Mouse (Mus musculus): ENCODE measurements around the gene Angpt4. TPM values are rescaled to one million over a fixed set of nuclear protein-coding genes. Genes with fewer than 3 reads are reported as not detected.

Angpt4 gene
- polyA plus RNA-seq, 1 experiment: 0.10 TPM

GRCm38 (mm10) chr2:151967792-151968191 is 56.8 kb downstream of the Angpt4 start:
- Histone ChIP-seq H3K4me1 (ENCODE audit: control insufficient read depth, insufficient read depth, low read length) (no peaks in the 10 kb centered on the region), H3K4me3 (ENCODE audit: insufficient read depth, low read length) (no peak overlapping the region), H3K27ac (ENCODE audit: insufficient read depth, low read length) (no peak overlapping the region)
- TF ChIP-seq POLR2A (IDR thresholded peaks at IDR 0.05; ENCODE audit: extremely low read depth, insufficient read depth, low read length) (no peak), CTCF (IDR thresholded peaks at IDR 0.05; ENCODE audit: extremely low read depth, insufficient read depth, low read length) (no peak)

- H3K4me3 ChIP-seq (ENCODE audit: insufficient read depth, low read length): no peak overlapping the region
- no peaks in the 10 kb centered on the region for H3K4me1 ChIP-seq (ENCODE audit: control insufficient read depth, insufficient read depth, low read length)
- no peak for TF ChIP-seq POLR2A (IDR thresholded peaks at IDR 0.05; ENCODE audit: extremely low read depth, insufficient read depth, low read length)
- TF ChIP-seq CTCF (IDR thresholded peaks at IDR 0.05; ENCODE audit: extremely low read depth, insufficient read depth, low read length): no peak
- no peak overlapping the region for H3K27ac ChIP-seq (ENCODE audit: insufficient read depth, low read length)
Measured at GRCm38 (mm10) chr2:151968451-151968850, 57.4 kb downstream of the Angpt4 start.

GRCm38 (mm10) chr2:151968986-151969385 is 58.0 kb downstream of the Angpt4 start:
- TF ChIP-seq POLR2A (IDR thresholded peaks at IDR 0.05; ENCODE audit: extremely low read depth, insufficient read depth, low read length) (no peak), CTCF (IDR thresholded peaks at IDR 0.05; ENCODE audit: extremely low read depth, insufficient read depth, low read length) (no peak)
- no peak overlapping the region for H3K27ac ChIP-seq (ENCODE audit: insufficient read depth, low read length)
- H3K4me3 ChIP-seq (ENCODE audit: insufficient read depth, low read length): no peak overlapping the region
- H3K4me1 ChIP-seq (ENCODE audit: control insufficient read depth, insufficient read depth, low read length): no peaks in the 10 kb centered on the region

GRCm38 (mm10) chr2:151969396-151969795 is 58.4 kb downstream of the Angpt4 start:
- H3K4me1 ChIP-seq (ENCODE audit: control insufficient read depth, insufficient read depth, low read length): no peaks in the 10 kb centered on the region
- TF ChIP-seq POLR2A (IDR thresholded peaks at IDR 0.05; ENCODE audit: extremely low read depth, insufficient read depth, low read length) (no peak), CTCF (IDR thresholded peaks at IDR 0.05; ENCODE audit: extremely low read depth, insufficient read depth, low read length) (no peak)
- no peak overlapping the region for H3K27ac ChIP-seq (ENCODE audit: insufficient read depth, low read length)

GRCm38 (mm10) chr2:151970191-151971172 is 59.5 kb downstream of the Angpt4 start:
- TF ChIP-seq CTCF (IDR thresholded peaks at IDR 0.05; ENCODE audit: extremely low read depth, insufficient read depth, low read length): no peak
- TF ChIP-seq POLR2A (IDR thresholded peaks at IDR 0.05; ENCODE audit: extremely low read depth, insufficient read depth, low read length): peak; percentile 92
- no peaks in the 10 kb centered on the region for H3K4me1 ChIP-seq (ENCODE audit: control insufficient read depth, insufficient read depth, low read length)

More at GRCm38 (mm10) chr2:151969396-151969795, 58.4 kb downstream of the Angpt4 start:
- no peak overlapping the region for H3K4me3 ChIP-seq (ENCODE audit: insufficient read depth, low read length)

GRCm38 (mm10) chr2:151971748-151972147 is 60.7 kb downstream of the Angpt4 start:
- H3K4me3 ChIP-seq (ENCODE audit: insufficient read depth, low read length): no peak overlapping the region
- H3K4me1 ChIP-seq (ENCODE audit: control insufficient read depth, insufficient read depth, low read length): no peaks in the 10 kb centered on the region
- TF ChIP-seq POLR2A (IDR thresholded peaks at IDR 0.05; ENCODE audit: extremely low read depth, insufficient read depth, low read length) (no peak), CTCF (IDR thresholded peaks at IDR 0.05; ENCODE audit: extremely low read depth, insufficient read depth, low read length) (no peak)

More at GRCm38 (mm10) chr2:151970191-151971172, 59.5 kb downstream of the Angpt4 start:
- no peak overlapping the region for H3K27ac ChIP-seq (ENCODE audit: insufficient read depth, low read length)
- no peak overlapping the region for H3K4me3 ChIP-seq (ENCODE audit: insufficient read depth, low read length)

GRCm38 (mm10) chr2:151972880-151973594 is 62.0 kb downstream of the Angpt4 start:
- H3K4me1 ChIP-seq (ENCODE audit: control insufficient read depth, insufficient read depth, low read length): no peaks in the 10 kb centered on the region
- TF ChIP-seq POLR2A (IDR thresholded peaks at IDR 0.05; ENCODE audit: extremely low read depth, insufficient read depth, low read length): no peak
- no peak for TF ChIP-seq CTCF (IDR thresholded peaks at IDR 0.05; ENCODE audit: extremely low read depth, insufficient read depth, low read length)
- no peak overlapping the region for H3K4me3 ChIP-seq (ENCODE audit: insufficient read depth, low read length)
- no peak overlapping the region for H3K27ac ChIP-seq (ENCODE audit: insufficient read depth, low read length)

More at GRCm38 (mm10) chr2:151971748-151972147, 60.7 kb downstream of the Angpt4 start:
- no peak overlapping the region for H3K27ac ChIP-seq (ENCODE audit: insufficient read depth, low read length)

- H3K4me3 ChIP-seq (ENCODE audit: insufficient read depth, low read length): no peak overlapping the region
- H3K4me1 ChIP-seq (ENCODE audit: control insufficient read depth, insufficient read depth, low read length): no peaks in the 10 kb centered on the region
- H3K27ac ChIP-seq (ENCODE audit: insufficient read depth, low read length): no peak overlapping the region
- TF ChIP-seq CTCF (IDR thresholded peaks at IDR 0.05; ENCODE audit: extremely low read depth, insufficient read depth, low read length): no peak
Measured at GRCm38 (mm10) chr2:151973595-151974562, 62.9 kb downstream of the Angpt4 start.

GRCm38 (mm10) chr2:151975295-151975694 is 64.3 kb downstream of the Angpt4 start:
- H3K4me3 ChIP-seq (ENCODE audit: insufficient read depth, low read length): no peak overlapping the region
- no peaks in the 10 kb centered on the region for H3K4me1 ChIP-seq (ENCODE audit: control insufficient read depth, insufficient read depth, low read length)
- H3K27ac ChIP-seq (ENCODE audit: insufficient read depth, low read length): no peak overlapping the region
- TF ChIP-seq POLR2A (IDR thresholded peaks at IDR 0.05; ENCODE audit: extremely low read depth, insufficient read depth, low read length) (no peak), CTCF (IDR thresholded peaks at IDR 0.05; ENCODE audit: extremely low read depth, insufficient read depth, low read length) (no peak)
